Mouse (Mus musculus): ENCODE results near the gene Slc6a18. TPM values are rescaled to one million over a fixed set of nuclear protein-coding genes. Genes with fewer than 3 reads are reported as not detected.

The Slc6a18 gene
- polyA plus RNA-seq, 1 experiment from 2014 or later, result not detected

- DNase-seq, result peak; percentile 55
- Histone ChIP-seq H3K27me3 (ENCODE audit: insufficient read depth, low read length) (no peaks in the 10 kb centered on the region), H3K4me2 (no peak overlapping the region), H3K9me3 (ENCODE audit: low read depth, low read length) (no peaks in the 10 kb centered on the region), H3K9ac (no peak overlapping the region), H3K4me1 (ENCODE audit: insufficient read depth) (no peaks in the 10 kb centered on the region), H3K27ac (ENCODE audit: low read depth) (no peak overlapping the region), H3K36me3 (ENCODE audit: insufficient read depth) (peaks cover 6% of the 10 kb centered on the region; the same call in 1 of the 2 replicates), H3K4me3 (ENCODE audit: low read depth, low read length) (no peak overlapping the region)
- 42% methylated on average over 5 of the region's 6 CpGs for WGBS
- no peak for TF ChIP-seq CTCF (IDR thresholded peaks at IDR 0.05; ENCODE audit: low read depth)
- ATAC-seq (ENCODE audit: insufficient read depth), result no peak
These were observed 40.0 kb downstream of the Slc6a18 start for GRCm38 (mm10) chr13:73637826-73638225.

GRCm38 (mm10) chr13:73631837-73632236 is 46.0 kb downstream of the Slc6a18 start:
- Histone ChIP-seq H3K4me2 (no peak overlapping the region), H3K27ac (ENCODE audit: low read depth) (no peak overlapping the region), H3K9ac (no peak overlapping the region), H3K9me3 (ENCODE audit: low read depth, low read length) (no peaks in the 10 kb centered on the region), H3K27me3 (ENCODE audit: insufficient read depth, low read length) (no peaks in the 10 kb centered on the region), H3K4me1 (ENCODE audit: insufficient read depth) (peaks cover 5% of the 10 kb centered on the region; the same call in 1 of the 2 replicates), H3K4me3 (ENCODE audit: low read depth, low read length) (no peak overlapping the region), H3K36me3 (ENCODE audit: insufficient read depth) (peaks cover 6% of the 10 kb centered on the region; the same call in 1 of the 2 replicates)
- no peak for ATAC-seq (ENCODE audit: insufficient read depth)
- DNase-seq, result no peak
- whole genome bisulfite sequencing, result 87% methylated on average over 3 of the region's 3 CpGs
- TF ChIP-seq CTCF (IDR thresholded peaks at IDR 0.05; ENCODE audit: low read depth), result no peak

- 89% methylated on average over 11 of the region's 11 CpGs for WGBS
- no peak overlapping the region for H3K4me2 ChIP-seq
These were observed 49.2 kb downstream of the Slc6a18 start for GRCm38 (mm10) chr13:73628586-73629113.

GRCm38 (mm10) chr13:73626745-73627549 is 50.9 kb downstream of the Slc6a18 start, which contains the start of gene Tert:
Gene Tert (plus strand): TSS chr13:73626911.
- Histone ChIP-seq H3K36me3 (ENCODE audit: insufficient read depth) (0 out of 2 replicates have a peak, but pooled peaks cover 6% of the 10 kb centered on the region), H3K9me3 (ENCODE audit: low read depth, low read length) (no peaks in the 10 kb centered on the region), H3K27ac (ENCODE audit: low read depth) (no peak within 1 kb of the TSS), H3K4me3 (ENCODE audit: low read depth, low read length) (peak within 1 kb of the TSS; percentile 63), H3K4me1 (ENCODE audit: insufficient read depth) (peaks cover 5% of the 10 kb centered on the region; the same call in 1 of the 2 replicates), H3K9ac (peak within 1 kb of the TSS; percentile 73), H3K4me2 (peak within 1 kb of the TSS; percentile 96), H3K27me3 (ENCODE audit: insufficient read depth, low read length) (no peaks in the 10 kb centered on the region)
- TF ChIP-seq CTCF (IDR thresholded peaks at IDR 0.05; ENCODE audit: low read depth), result peak; percentile 57
- DNase-seq (peak; percentile 76), ATAC-seq (ENCODE audit: insufficient read depth) (peak; percentile 85)
- WGBS, result 11% methylated on average over 47 of the region's 47 CpGs

More at GRCm38 (mm10) chr13:73628586-73629113, 49.2 kb downstream of the Slc6a18 start:
- H3K9me3 ChIP-seq (ENCODE audit: low read depth, low read length), result no peaks in the 10 kb centered on the region
- no peak for TF ChIP-seq CTCF (IDR thresholded peaks at IDR 0.05; ENCODE audit: low read depth)
- no peak overlapping the region for H3K4me3 ChIP-seq (ENCODE audit: low read depth, low read length)
- ATAC-seq (ENCODE audit: insufficient read depth), result no peak
- H3K27me3 ChIP-seq (ENCODE audit: insufficient read depth, low read length), result no peaks in the 10 kb centered on the region
- H3K36me3 ChIP-seq (ENCODE audit: insufficient read depth), result no peaks in the 10 kb centered on the region
- peaks cover 5% of the 10 kb centered on the region; the same call in 1 of the 2 replicates for H3K4me1 ChIP-seq (ENCODE audit: insufficient read depth)
- no peak overlapping the region for H3K9ac ChIP-seq
- no peak overlapping the region for H3K27ac ChIP-seq (ENCODE audit: low read depth)
- no peak for DNase-seq

GRCm38 (mm10) chr13:73626410-73626744 is 51.4 kb downstream of the Slc6a18 start:
- H3K4me2 ChIP-seq, result peak overlapping the region; percentile 96
- H3K4me3 ChIP-seq (ENCODE audit: low read depth, low read length), result peak overlapping the region; percentile 63
- WGBS, result 48% methylated on average over 6 of the region's 6 CpGs
- H3K4me1 ChIP-seq (ENCODE audit: insufficient read depth), result peaks cover 5% of the 10 kb centered on the region; the same call in 1 of the 2 replicates
- no peaks in the 10 kb centered on the region for H3K9me3 ChIP-seq (ENCODE audit: low read depth, low read length)
- H3K27ac ChIP-seq (ENCODE audit: low read depth), result no peak overlapping the region
- no peaks in the 10 kb centered on the region for H3K27me3 ChIP-seq (ENCODE audit: insufficient read depth, low read length)
- peak overlapping the region; percentile 73 for H3K9ac ChIP-seq
- DNase-seq, result no peak
- TF ChIP-seq CTCF (IDR thresholded peaks at IDR 0.05; ENCODE audit: low read depth), result no peak
- 0 out of 2 replicates have a peak, but pooled peaks cover 7% of the 10 kb centered on the region for H3K36me3 ChIP-seq (ENCODE audit: insufficient read depth)
- no peak; the same call in 1 of the 2 replicates for ATAC-seq (ENCODE audit: insufficient read depth)

- Histone ChIP-seq H3K9ac (no peak overlapping the region), H3K4me3 (ENCODE audit: low read depth, low read length) (no peak overlapping the region), H3K27ac (ENCODE audit: low read depth) (no peak overlapping the region), H3K4me2 (no peak overlapping the region), H3K9me3 (ENCODE audit: low read depth, low read length) (no peaks in the 10 kb centered on the region), H3K36me3 (ENCODE audit: insufficient read depth) (peaks cover 61% of the 10 kb centered on the region), H3K4me1 (ENCODE audit: insufficient read depth) (no peaks in the 10 kb centered on the region), H3K27me3 (ENCODE audit: insufficient read depth, low read length) (no peaks in the 10 kb centered on the region)
- TF ChIP-seq CTCF (IDR thresholded peaks at IDR 0.05; ENCODE audit: low read depth), result peak; percentile 31; the same call in 1 of the 2 replicates
- 68% methylated on average over 6 of the region's 6 CpGs for WGBS
- DNase-seq, result peak; percentile 42
- no peak for ATAC-seq (ENCODE audit: insufficient read depth)
These were observed 57.2 kb downstream of the Slc6a18 start for GRCm38 (mm10) chr13:73620637-73621036.

GRCm38 (mm10) chr13:73618406-73618805 is 59.4 kb downstream of the Slc6a18 start:
- Histone ChIP-seq H3K27me3 (ENCODE audit: insufficient read depth, low read length) (no peaks in the 10 kb centered on the region), H3K9ac (no peak overlapping the region), H3K4me1 (ENCODE audit: insufficient read depth) (no peaks in the 10 kb centered on the region), H3K27ac (ENCODE audit: low read depth) (no peak overlapping the region), H3K9me3 (ENCODE audit: low read depth, low read length) (no peaks in the 10 kb centered on the region), H3K36me3 (ENCODE audit: insufficient read depth) (peaks cover 83% of the 10 kb centered on the region), H3K4me3 (ENCODE audit: low read depth, low read length) (no peak overlapping the region), H3K4me2 (no peak overlapping the region)
- WGBS, result 92% methylated on average over 5 of the region's 5 CpGs
- TF ChIP-seq CTCF (IDR thresholded peaks at IDR 0.05; ENCODE audit: low read depth), result no peak
- ATAC-seq (ENCODE audit: insufficient read depth) (no peak), DNase-seq (no peak)

Other genes starting within 250 kb of the Slc6a18 start
- 81.8 and 85.3 TPM in 2 replicates for gene Lpcat1, start 210.8 kb downstream of the Slc6a18 start, polyA plus RNA-seq (2014; fragmentation: Nextera tagmentation; extraction: Ambion mirVana)
- 0.14 and 0.24 TPM in 2 replicates for gene Slc6a3, start 141.3 kb downstream of the Slc6a18 start, polyA plus RNA-seq (2014; fragmentation: Nextera tagmentation; extraction: Ambion mirVana)
- gene Clptm1l, start 74.0 kb downstream of the Slc6a18 start, polyA plus RNA-seq (2014; fragmentation: Nextera tagmentation; extraction: Ambion mirVana), result 124 and 128 TPM in 2 replicates
- gene Tert, start 51.1 kb downstream of the Slc6a18 start, polyA plus RNA-seq (2014; fragmentation: Nextera tagmentation; extraction: Ambion mirVana), result 3.8 and 4.1 TPM in 2 replicates
- 0.08 TPM in 1 of 2 replicates, not detected in the other for gene Slc6a19, start 26.8 kb upstream of the Slc6a18 start, polyA plus RNA-seq (2014; fragmentation: Nextera tagmentation; extraction: Ambion mirVana)
- 17.9 and 19.7 TPM in 2 replicates for gene Slc12a7, start 55.1 kb upstream of the Slc6a18 start, polyA plus RNA-seq (2014; fragmentation: Nextera tagmentation; extraction: Ambion mirVana)
- 4.6 and 4.8 TPM in 2 replicates for gene Nkd2, start 169.6 kb upstream of the Slc6a18 start, polyA plus RNA-seq (2014; fragmentation: Nextera tagmentation; extraction: Ambion mirVana)

Measured in lung, embryonic 14.5 days (tissue).